Mouse (Mus musculus): Measurements from ENCODE around the gene Cecr2. TPM values are rescaled to one million over a fixed set of nuclear protein-coding genes. Genes with fewer than 3 reads are reported as not detected.

The Cecr2 gene
- polyA plus RNA-seq, 1 experiment from 2014 or later = 4.0 TPM

DNA sequence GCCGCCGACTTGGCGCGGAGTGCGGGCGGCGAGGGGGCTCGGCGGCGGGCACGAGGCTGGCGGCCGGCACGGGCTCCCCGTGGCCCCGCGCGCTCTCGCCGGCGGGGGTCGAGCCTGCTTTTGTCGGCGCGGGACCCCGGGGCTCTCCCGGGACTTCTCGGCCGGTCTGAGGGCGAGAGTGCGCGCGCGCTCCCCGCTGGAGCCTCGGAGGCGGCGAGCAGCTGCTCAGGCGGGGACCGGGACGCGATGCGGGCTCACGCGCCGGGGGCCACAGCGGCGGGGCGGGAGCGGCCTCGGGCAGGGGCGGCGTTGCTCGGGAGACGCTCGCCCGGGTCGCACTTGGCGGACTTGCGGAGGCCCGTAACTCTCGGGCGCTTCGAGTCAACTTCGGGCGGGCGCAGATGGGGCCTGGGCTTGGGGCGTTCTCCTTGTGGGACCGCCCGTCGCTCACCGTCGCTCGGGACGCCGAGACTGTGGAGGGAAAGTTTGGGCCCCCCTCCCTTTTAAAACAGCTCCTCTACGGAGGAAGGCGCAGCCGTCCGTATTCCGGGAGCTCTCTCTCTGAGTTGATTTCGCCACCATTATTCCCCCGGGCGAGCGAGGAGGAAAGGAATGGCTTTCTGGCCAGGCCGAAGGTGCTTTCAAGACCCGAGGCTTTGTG, 722 bp downstream of the Cecr2 start:
- peak overlapping the region; percentile 86 for H3K9ac ChIP-seq (replicated peaks; ENCODE audit: low read depth, low read length)
- WGBS = under 1% methylated on average over 82 of the region's 87 CpGs
- peak; percentile 22 for ATAC-seq

GRCm38 (mm10) chr6:120667422-120667781, 1.2 kb downstream of the Cecr2 start:
- no peak for ATAC-seq
- WGBS = under 1% methylated on average over 7 of the region's 7 CpGs
- no peaks in the 10 kb centered on the region for H3K36me3 ChIP-seq (ENCODE audit: control insufficient read depth, insufficient read depth)
- H3K4me2 ChIP-seq (ENCODE audit: low read length) = peak overlapping the region; percentile 94
- no peaks in the 10 kb centered on the region for H3K9me3 ChIP-seq (ENCODE audit: control insufficient read depth, low read length)
- H3K9ac ChIP-seq (replicated peaks; ENCODE audit: low read depth, low read length) = peak overlapping the region; percentile 86
- H3K27me3 ChIP-seq (replicated peaks; ENCODE audit: control insufficient read depth, insufficient read depth, low read length) = 0 out of 2 replicates have a peak, but pooled peaks cover 4% of the 10 kb centered on the region
- peak overlapping the region; percentile 96 for H3K27ac ChIP-seq (ENCODE audit: low read length)
- peak overlapping the region; percentile 88 for H3K4me3 ChIP-seq (replicated peaks; ENCODE audit: low read length)
- H3K4me1 ChIP-seq (replicated peaks; ENCODE audit: control insufficient read depth, insufficient read depth, low read length) = peaks cover 10% of the 10 kb centered on the region

More for the DNA sequence above, 722 bp downstream of the Cecr2 start:
- H3K36me3 ChIP-seq (ENCODE audit: control insufficient read depth, insufficient read depth) = no peaks in the 10 kb centered on the region
- peak overlapping the region; percentile 94 for H3K4me2 ChIP-seq (ENCODE audit: low read length)
- H3K27me3 ChIP-seq (replicated peaks; ENCODE audit: control insufficient read depth, insufficient read depth, low read length) = 0 out of 2 replicates have a peak, but pooled peaks cover 4% of the 10 kb centered on the region
- peak overlapping the region; percentile 88 for H3K4me3 ChIP-seq (replicated peaks; ENCODE audit: low read length)
- H3K4me1 ChIP-seq (replicated peaks; ENCODE audit: control insufficient read depth, insufficient read depth, low read length) = peaks cover 10% of the 10 kb centered on the region
- peak overlapping the region; percentile 96 for H3K27ac ChIP-seq (ENCODE audit: low read length)
- no peaks in the 10 kb centered on the region for H3K9me3 ChIP-seq (ENCODE audit: control insufficient read depth, low read length)

DNA sequence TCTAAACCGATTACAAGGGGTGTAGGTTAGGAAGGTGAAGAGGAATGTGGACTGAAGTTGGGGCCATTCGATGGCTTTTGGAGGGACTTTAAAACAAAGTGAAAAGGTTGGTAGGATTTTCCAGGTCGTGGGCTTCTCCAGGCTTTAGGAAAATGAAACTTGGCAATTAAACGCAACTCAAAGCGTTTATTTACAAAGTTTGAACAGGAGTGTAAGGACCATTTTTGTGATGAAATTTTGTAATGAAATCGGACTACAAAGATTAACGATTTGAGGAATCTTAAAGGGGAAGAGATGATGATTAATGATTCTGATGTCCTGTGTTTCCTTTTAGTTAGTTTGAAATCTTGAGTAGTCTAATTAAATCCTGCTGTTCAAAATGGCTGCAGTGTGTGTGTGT, 1.7 kb downstream of the Cecr2 start:
- H3K27me3 ChIP-seq (replicated peaks; ENCODE audit: control insufficient read depth, insufficient read depth, low read length) = 0 out of 2 replicates have a peak, but pooled peaks cover 4% of the 10 kb centered on the region
- peak overlapping the region; percentile 94 for H3K4me2 ChIP-seq (ENCODE audit: low read length)
- no peaks in the 10 kb centered on the region for H3K36me3 ChIP-seq (ENCODE audit: control insufficient read depth, insufficient read depth)
- peaks cover 10% of the 10 kb centered on the region for H3K4me1 ChIP-seq (replicated peaks; ENCODE audit: control insufficient read depth, insufficient read depth, low read length)
- ATAC-seq = no peak
- no peak overlapping the region for H3K9ac ChIP-seq (replicated peaks; ENCODE audit: low read depth, low read length)
- 10% methylated on average over 7 of the region's 7 CpGs for WGBS
- H3K9me3 ChIP-seq (ENCODE audit: control insufficient read depth, low read length) = no peaks in the 10 kb centered on the region
- no peak overlapping the region for H3K27ac ChIP-seq (ENCODE audit: low read length)
- H3K4me3 ChIP-seq (replicated peaks; ENCODE audit: low read length) = peak overlapping the region; percentile 88

- H3K9ac ChIP-seq (replicated peaks; ENCODE audit: low read depth, low read length) = no peak overlapping the region
- no peak overlapping the region for H3K4me3 ChIP-seq (replicated peaks; ENCODE audit: low read length)
- no peak overlapping the region for H3K27ac ChIP-seq (ENCODE audit: low read length)
- H3K4me2 ChIP-seq (ENCODE audit: low read length) = no peak overlapping the region
- no peaks in the 10 kb centered on the region for H3K4me1 ChIP-seq (replicated peaks; ENCODE audit: control insufficient read depth, insufficient read depth, low read length)
- no peaks in the 10 kb centered on the region for H3K36me3 ChIP-seq (ENCODE audit: control insufficient read depth, insufficient read depth)
- ATAC-seq = no peak
- H3K27me3 ChIP-seq (replicated peaks; ENCODE audit: control insufficient read depth, insufficient read depth, low read length) = no peaks in the 10 kb centered on the region
- H3K9me3 ChIP-seq (ENCODE audit: control insufficient read depth, low read length) = no peaks in the 10 kb centered on the region
- WGBS = 85% methylated on average over 5 of the region's 5 CpGs
Observed at GRCm38 (mm10) chr6:120674121-120674520, 8.0 kb downstream of the Cecr2 start.

GRCm38 (mm10) chr6:120674881-120675280, 8.7 kb downstream of the Cecr2 start:
- no peak overlapping the region for H3K27ac ChIP-seq (ENCODE audit: low read length)
- no peak overlapping the region for H3K4me2 ChIP-seq (ENCODE audit: low read length)
- 93% methylated on average over 4 of the region's 4 CpGs for WGBS
- H3K4me1 ChIP-seq (replicated peaks; ENCODE audit: control insufficient read depth, insufficient read depth, low read length) = no peaks in the 10 kb centered on the region
- no peaks in the 10 kb centered on the region for H3K27me3 ChIP-seq (replicated peaks; ENCODE audit: control insufficient read depth, insufficient read depth, low read length)
- ATAC-seq = no peak
- H3K9me3 ChIP-seq (ENCODE audit: control insufficient read depth, low read length) = no peaks in the 10 kb centered on the region
- H3K36me3 ChIP-seq (ENCODE audit: control insufficient read depth, insufficient read depth) = no peaks in the 10 kb centered on the region
- H3K4me3 ChIP-seq (replicated peaks; ENCODE audit: low read length) = no peak overlapping the region
- H3K9ac ChIP-seq (replicated peaks; ENCODE audit: low read depth, low read length) = no peak overlapping the region

DNA sequence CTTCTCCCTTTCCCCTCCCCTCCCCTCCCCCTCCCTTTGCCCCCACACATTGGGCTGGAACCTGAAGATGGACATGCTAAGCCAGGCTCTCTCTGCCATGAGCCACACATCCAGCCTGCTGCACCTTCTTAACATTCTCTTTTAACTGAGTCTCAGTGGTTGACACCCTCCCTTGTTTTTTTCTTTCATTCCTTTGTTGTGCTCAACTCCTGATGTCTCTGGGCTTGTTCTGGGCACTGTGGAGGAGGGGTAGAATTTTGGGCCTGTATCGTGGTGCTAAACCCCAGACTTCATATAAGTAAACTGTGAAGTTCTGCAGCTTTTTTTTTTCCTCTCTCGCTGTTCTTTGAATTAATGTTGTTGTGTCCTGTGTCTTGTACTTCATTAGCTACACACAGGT, 9.8 kb downstream of the Cecr2 start:
- no peak overlapping the region for H3K27ac ChIP-seq (ENCODE audit: low read length)
- no peak overlapping the region for H3K9ac ChIP-seq (replicated peaks; ENCODE audit: low read depth, low read length)
- no peak overlapping the region for H3K4me3 ChIP-seq (replicated peaks; ENCODE audit: low read length)
- no peaks in the 10 kb centered on the region for H3K9me3 ChIP-seq (ENCODE audit: control insufficient read depth, low read length)
- H3K36me3 ChIP-seq (ENCODE audit: control insufficient read depth, insufficient read depth) = no peaks in the 10 kb centered on the region
- no peak overlapping the region for H3K4me2 ChIP-seq (ENCODE audit: low read length)
- H3K4me1 ChIP-seq (replicated peaks; ENCODE audit: control insufficient read depth, insufficient read depth, low read length) = no peaks in the 10 kb centered on the region
- no peak for ATAC-seq
- WGBS = 52% methylated on average over 2 of the region's 2 CpGs
- no peaks in the 10 kb centered on the region for H3K27me3 ChIP-seq (replicated peaks; ENCODE audit: control insufficient read depth, insufficient read depth, low read length)

GRCm38 (mm10) chr6:120683351-120683750, 17.2 kb downstream of the Cecr2 start:
- Histone ChIP-seq H3K4me1 (replicated peaks; ENCODE audit: control insufficient read depth, insufficient read depth, low read length) (no peaks in the 10 kb centered on the region), H3K9me3 (ENCODE audit: control insufficient read depth, low read length) (no peaks in the 10 kb centered on the region), H3K36me3 (ENCODE audit: control insufficient read depth, insufficient read depth) (no peaks in the 10 kb centered on the region), H3K9ac (replicated peaks; ENCODE audit: low read depth, low read length) (no peak overlapping the region), H3K27me3 (replicated peaks; ENCODE audit: control insufficient read depth, insufficient read depth, low read length) (no peaks in the 10 kb centered on the region), H3K4me2 (ENCODE audit: low read length) (no peak overlapping the region), H3K27ac (ENCODE audit: low read length) (no peak overlapping the region), H3K4me3 (replicated peaks; ENCODE audit: low read length) (no peak overlapping the region)
- no peak for ATAC-seq
- 90% methylated on average over 2 of the region's 2 CpGs for WGBS

GRCm38 (mm10) chr6:120684750-120685149, 18.6 kb downstream of the Cecr2 start:
- no peaks in the 10 kb centered on the region for H3K27me3 ChIP-seq (replicated peaks; ENCODE audit: control insufficient read depth, insufficient read depth, low read length)
- no peak overlapping the region for H3K4me3 ChIP-seq (replicated peaks; ENCODE audit: low read length)
- H3K4me1 ChIP-seq (replicated peaks; ENCODE audit: control insufficient read depth, insufficient read depth, low read length) = no peaks in the 10 kb centered on the region
- no peak for ATAC-seq
- no peak overlapping the region for H3K4me2 ChIP-seq (ENCODE audit: low read length)
- H3K9ac ChIP-seq (replicated peaks; ENCODE audit: low read depth, low read length) = no peak overlapping the region
- no peaks in the 10 kb centered on the region for H3K9me3 ChIP-seq (ENCODE audit: control insufficient read depth, low read length)
- WGBS = 95% methylated on average over 3 of the region's 3 CpGs
- H3K36me3 ChIP-seq (ENCODE audit: control insufficient read depth, insufficient read depth) = no peaks in the 10 kb centered on the region
- no peak overlapping the region for H3K27ac ChIP-seq (ENCODE audit: low read length)

GRCm38 (mm10) chr6:120686872-120687650, 20.9 kb downstream of the Cecr2 start:
- H3K27ac ChIP-seq (ENCODE audit: low read length) = no peak overlapping the region
- ATAC-seq = no peak
- no peaks in the 10 kb centered on the region for H3K4me1 ChIP-seq (replicated peaks; ENCODE audit: control insufficient read depth, insufficient read depth, low read length)
- no peak overlapping the region for H3K9ac ChIP-seq (replicated peaks; ENCODE audit: low read depth, low read length)
- no peaks in the 10 kb centered on the region for H3K27me3 ChIP-seq (replicated peaks; ENCODE audit: control insufficient read depth, insufficient read depth, low read length)
- 91% methylated on average over 5 of the region's 5 CpGs for WGBS
- no peak overlapping the region for H3K4me2 ChIP-seq (ENCODE audit: low read length)
- H3K4me3 ChIP-seq (replicated peaks; ENCODE audit: low read length) = no peak overlapping the region
- H3K36me3 ChIP-seq (ENCODE audit: control insufficient read depth, insufficient read depth) = no peaks in the 10 kb centered on the region
- H3K9me3 ChIP-seq (ENCODE audit: control insufficient read depth, low read length) = no peaks in the 10 kb centered on the region
